Mouse (Mus musculus) kidney, adult 2 months (tissue): ENCODE data around the gene Pde3a.

ENCODE experiments used
- CTCF ChIP-seq: fragments of 200-500 bp; conservative IDR thresholded peaks from 2 replicates; pipeline ENCODE4 v1.5.1; 2011; ENCODE audit warnings: low read depth, mild to moderate bottlenecking, control low read depth, low read length, moderate library complexity, mixed read lengths; ENCODE audit not compliant: insufficient read depth, insufficient read length
- POLR2A ChIP-seq: fragments of 200-500 bp; IDR thresholded peaks from one replicate; pipeline ENCODE4 v1.6.1; 2011; ENCODE audit warnings: low read depth, low read length, control low read depth

DNA sequence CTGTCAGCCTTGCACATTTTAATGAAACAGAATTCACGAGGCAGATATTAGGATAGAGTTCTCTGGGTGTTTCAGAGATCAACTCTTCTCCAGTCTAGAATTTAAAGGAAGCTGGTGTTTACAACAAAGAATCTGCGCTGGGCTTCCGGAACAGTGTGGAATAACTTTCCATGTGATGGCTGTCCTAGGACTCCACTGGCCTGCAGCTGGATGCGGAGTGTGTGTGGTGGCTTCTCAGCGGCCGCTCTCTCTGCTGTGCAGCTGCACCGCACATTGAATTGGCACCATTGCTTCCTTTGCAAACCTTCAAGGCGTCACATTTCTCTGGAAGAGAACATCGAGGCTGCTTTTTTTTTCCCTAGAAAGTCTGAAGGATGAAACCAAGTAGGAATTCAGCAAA is 99.5 kb downstream of the Pde3a start:
- TF ChIP-seq CTCF (no peak), POLR2A (no peak)
